Mouse (Mus musculus) ES-E14 (cell line): Measurements from ENCODE around the gene Arhgef11.

ENCODE experiments used
- MAFK ChIP-seq: IDR thresholded peaks from 2 replicates; pipeline ENCODE4 v1.6.1; 2014; ENCODE audit warnings: mild to moderate bottlenecking, low read depth, low read length, inconsistent platforms; ENCODE audit not compliant: insufficient read depth
- ZC3H11A ChIP-seq: IDR thresholded peaks from 2 replicates; pipeline ENCODE4 v1.6.1; 2012; ENCODE audit warnings: low read depth, mild to moderate bottlenecking, inconsistent platforms, low read length, borderline replicate concordance

- TF ChIP-seq MAFK (no peak), ZC3H11A (no peak)
Measured at GRCm38 (mm10) chr3:87725396-87726160, 108.2 kb downstream of the Arhgef11 start.
